Mouse (Mus musculus) CH12.LX (cell line): ENCODE results near the gene Cds2. TPM values are rescaled to one million over a fixed set of nuclear protein-coding genes. Genes with fewer than 3 reads are reported as not detected.

Experiments used
- DNase-seq: peaks from one replicate; pipeline ENCODE4 v3.0.0-alpha.2; 2013; ENCODE audit errors: extremely low read depth
- H3K27ac ChIP-seq: 2 replicates; pipeline ENCODE4 v1.5.1; 2012; ENCODE audit warnings: low read depth, mild to moderate bottlenecking, control low read depth, moderate library complexity; ENCODE audit not compliant: insufficient read depth
- H3K27me3 ChIP-seq: replicated peaks from 2 replicates; pipeline ENCODE3; 2012; ENCODE audit warnings: inconsistent platforms
- H3K36me3 ChIP-seq, 2 experiments: replicated peaks in 1 of 2; 2 replicates each; pipeline versions ENCODE3 to v1.6.1; 2012; ENCODE audit warnings: inconsistent platforms in 1 of 2, low read length in 1 of 2, mild to moderate bottlenecking in 1 of 2, mixed read lengths in 1 of 2, moderate library complexity in 1 of 2; ENCODE audit not compliant: control insufficient read depth in 1 of 2, insufficient read depth in 1 of 2
- H3K4me1 ChIP-seq, 2 experiments: 2 replicates each; pipeline ENCODE4 v1.6.1; 2012; ENCODE audit warnings: inconsistent platforms in 1 of 2, moderate library complexity in 1 of 2; ENCODE audit not compliant: insufficient read depth in 2 of 2, control insufficient read depth in 1 of 2
- H3K4me2 ChIP-seq: 2 replicates; pipeline ENCODE4 v1.6.1; 2012; ENCODE audit warnings: low read depth, mild to moderate bottlenecking, control low read depth; ENCODE audit not compliant: poor library complexity, insufficient read depth, severe bottlenecking
- H3K4me3 ChIP-seq, 3 experiments: fragments of 150-350 bp in 1 of 3; sonication (generic) in 1 of 3; replicated peaks in 1 of 3; 2 replicates each; pipeline versions ENCODE3 to v1.5.1; 2011 to 2012; ENCODE audit warnings: low read depth in 2 of 3, low read length in 2 of 3, mild to moderate bottlenecking in 2 of 3, moderate library complexity in 2 of 3, control low read depth in 1 of 3, improper control_type of control experiment in 1 of 3, inconsistent platforms in 1 of 3, mixed read lengths in 1 of 3; ENCODE audit not compliant: poor library complexity in 1 of 3
- H3K79me2 ChIP-seq: replicated peaks from 2 replicates; pipeline ENCODE4 v1.6.1; 2012; ENCODE audit warnings: mild to moderate bottlenecking, moderate library complexity; ENCODE audit not compliant: control insufficient read depth, poor library complexity, insufficient read depth, severe bottlenecking; ENCODE audit errors: extremely low read depth
- H3K9ac ChIP-seq: 2 replicates; pipeline ENCODE4 v1.6.1; 2012; ENCODE audit warnings: low read depth, mild to moderate bottlenecking, control low read depth, moderate library complexity; ENCODE audit not compliant: insufficient read depth
- H3K9me3 ChIP-seq: replicated peaks from 2 replicates; pipeline ENCODE3; 2012; ENCODE audit warnings: low read length, inconsistent platforms, mixed read lengths
- CHD1 ChIP-seq: IDR thresholded peaks from 2 replicates; pipeline ENCODE4 v1.6.1; 2012; ENCODE audit warnings: low read depth, low read length, improper control_type of control experiment, inconsistent platforms
- CHD2 ChIP-seq: IDR thresholded peaks from 2 replicates; pipeline ENCODE4 v1.6.1; 2011; ENCODE audit warnings: low read length, improper control_type of control experiment
- E2F4 ChIP-seq: IDR thresholded peaks from 2 replicates; pipeline ENCODE4 v1.6.1; 2011; ENCODE audit warnings: low read depth, low read length, improper control_type of control experiment; ENCODE audit not compliant: insufficient replicate concordance
- EP300 ChIP-seq: IDR thresholded peaks from 2 replicates; pipeline ENCODE4 v1.6.1; 2011; ENCODE audit warnings: low read length, improper control_type of control experiment
- ETS1 ChIP-seq: conservative IDR thresholded peaks from 2 replicates; pipeline ENCODE4 v1.6.1; 2012; ENCODE audit warnings: low read depth, mild to moderate bottlenecking, inconsistent platforms, low read length, improper control_type of control experiment, moderate library complexity
- HCFC1 ChIP-seq: IDR thresholded peaks from 2 replicates; pipeline ENCODE4 v1.6.1; 2012; ENCODE audit warnings: low read depth, mild to moderate bottlenecking, inconsistent platforms, low read length, improper control_type of control experiment
- JUN ChIP-seq: IDR thresholded peaks from 2 replicates; pipeline ENCODE4 v1.6.1; 2011; ENCODE audit warnings: low read depth, mild to moderate bottlenecking, low read length, improper control_type of control experiment, moderate library complexity; ENCODE audit not compliant: insufficient read depth
- JUND ChIP-seq: conservative IDR thresholded peaks from 2 replicates; pipeline ENCODE4 v1.6.1; 2011; ENCODE audit warnings: low read depth, low read length, improper control_type of control experiment
- MEF2A ChIP-seq: IDR thresholded peaks from 2 replicates; pipeline ENCODE4 v1.6.1; 2014; ENCODE audit warnings: low read depth, mild to moderate bottlenecking, inconsistent platforms, low read length, improper control_type of control experiment, borderline replicate concordance
- MXI1 ChIP-seq: IDR thresholded peaks from 2 replicates; pipeline ENCODE4 v1.6.1; 2011; ENCODE audit warnings: mild to moderate bottlenecking, low read depth, low read length, improper control_type of control experiment
- MYC ChIP-seq: IDR thresholded peaks from 2 replicates; pipeline ENCODE4 v1.6.1; 2011; ENCODE audit warnings: low read depth, mild to moderate bottlenecking, improper control_type of control experiment, low read length
- NELFE ChIP-seq: IDR thresholded peaks from 2 replicates; pipeline ENCODE4 v1.6.1; 2011; ENCODE audit warnings: low read depth, low read length, improper control_type of control experiment
- POLR2A ChIP-seq: IDR thresholded peaks from 2 replicates; pipeline ENCODE4 v1.6.1; 2011; ENCODE audit warnings: low read depth, mild to moderate bottlenecking, improper control_type of control experiment, low read length
- USF2 ChIP-seq: conservative IDR thresholded peaks from 2 replicates; pipeline ENCODE4 v1.6.1; 2011; ENCODE audit warnings: low read depth, low read length, improper control_type of control experiment
- ZKSCAN1 ChIP-seq: IDR thresholded peaks from 2 replicates; pipeline ENCODE4 v1.6.1; 2012; ENCODE audit warnings: low read depth, inconsistent platforms, low read length, improper control_type of control experiment, borderline replicate concordance
- dilution Hi-C: fragments of 300-500 bp; cut with MboI; formaldehyde crosslinking; loops from 2 replicates; pipeline ENCODE4 v1.14.3; 2020; ENCODE audit warnings: low sequenced_read_pairs; ENCODE audit not compliant: extremely low pct_unique_long_range_greater_than_20kb, extremely low pct_ligation_motif_present
- in situ Hi-C: fragments of 300-500 bp; cut with MboI; formaldehyde crosslinking; loops from 3 replicates; pipeline ENCODE4 v1.14.3; 2019; ENCODE audit warnings: low sequenced_read_pairs, low pct_ligation_motif_present, low pct_unique_long_range_greater_than_20kb, mixed read lengths
- polyA plus RNA-seq: library from polyadenylated mRNA; unstranded; fragments of >175 nt; gene quantifications from 2 replicates; pipeline ENCODE4 v1.2.1, GENCODE M21; 2012; ENCODE audit warnings: low read depth; ENCODE audit not compliant: insufficient read length
- total RNA-seq, 2 experiments: library from RNA; depleted of rRNA; stranded (reverse); fragments of 300-350 nt in 1 of 2; fragments of >200 nt in 1 of 2; gene quantifications; 2 replicates each; pipeline ENCODE4 v1.2.3; 2012 to 2014

Gene Cds2
- total and polyA plus RNA-seq, 3 experiments: 20.3 to 38.9 (median 21.2) TPM

- peaks cover 2 to 8% of the 10 kb centered on the region in 2 experiments for H3K4me1 ChIP-seq
- H3K9me3 ChIP-seq: no peaks in the 10 kb centered on the region
- H3K27me3 ChIP-seq: no peaks in the 10 kb centered on the region
- no peak overlapping the region for H3K4me2 ChIP-seq
- DNase-seq: no peak
- no peaks in the 10 kb centered on the region for H3K79me2 ChIP-seq
- H3K9ac ChIP-seq: no peak overlapping the region
- no peak overlapping the region for H3K4me3 ChIP-seq
- H3K27ac ChIP-seq: no peak overlapping the region
- in situ Hi-C loops (no loop called here), dilution Hi-C loops (no loop called here)
- TF ChIP-seq EP300 (no peak), MYC (no peak), HCFC1 (no peak), USF2 (no peak), MEF2A (no peak), CHD1 (no peak), E2F4 (no peak), CHD2 (no peak), POLR2A (no peak), ETS1 (no peak), NELFE (no peak), JUN (no peak), JUND (no peak), MXI1 (no peak), ZKSCAN1 (no peak)
- no peaks in the 10 kb centered on the region for H3K36me3 ChIP-seq
These were observed 80.9 kb downstream of the Cds2 start for GRCm38 (mm10) chr2:132343846-132344245.

Other genes starting within 250 kb of the Cds2 start
- gene Rassf2, start 232.9 kb upstream of the Cds2 start, total RNA-seq (2012; rRNA removed): 44.4 and 45.3 TPM in 2 replicates
- gene Rassf2, start 232.9 kb upstream of the Cds2 start, total RNA-seq (2014; rRNA removed): 30.2 and 33.8 TPM in 2 replicates
- gene Rassf2, start 232.9 kb upstream of the Cds2 start, polyA plus RNA-seq: 60.4 and 61.5 TPM in 2 replicates
- 11.8 and 13.4 TPM in 2 replicates for gene Slc23a2, start 118.0 kb upstream of the Cds2 start, total RNA-seq (2012; rRNA removed)
- gene Slc23a2, start 118.0 kb upstream of the Cds2 start, total RNA-seq (2014; rRNA removed): 10.6 and 11.0 TPM in 2 replicates
- gene Slc23a2, start 118.0 kb upstream of the Cds2 start, polyA plus RNA-seq: 20.3 and 21.7 TPM in 2 replicates
- gene Tmem230, start 15.3 kb upstream of the Cds2 start, total RNA-seq (2012; rRNA removed): 20.3 and 27.7 TPM in 2 replicates
- 34.7 and 35.2 TPM in 2 replicates for gene Tmem230, start 15.3 kb upstream of the Cds2 start, total RNA-seq (2014; rRNA removed)
- 28.9 and 38.2 TPM in 2 replicates for gene Tmem230, start 15.3 kb upstream of the Cds2 start, polyA plus RNA-seq
- gene Pcna, start 9.8 kb upstream of the Cds2 start, total RNA-seq (2012; rRNA removed): 354 and 466 TPM in 2 replicates
- 839 and 915 TPM in 2 replicates for gene Pcna, start 9.8 kb upstream of the Cds2 start, total RNA-seq (2014; rRNA removed)
- gene Pcna, start 9.8 kb upstream of the Cds2 start, polyA plus RNA-seq: 550 and 554 TPM in 2 replicates
- gene Prokr2, start 122.3 kb downstream of the Cds2 start, total RNA-seq (2012; rRNA removed): 0.04 TPM in 1 of 2 replicates, not detected in the other
- not detected in 2 replicates for gene Prokr2, start 122.3 kb downstream of the Cds2 start, total RNA-seq (2014; rRNA removed)
- not detected in 2 replicates for gene Prokr2, start 122.3 kb downstream of the Cds2 start, polyA plus RNA-seq